Mouse (Mus musculus): ENCODE measurements around the gene Mkln1.
A peak's percentile ranks its signal among the peaks of the same experiment; 100 is the strongest.

Gene Mkln1

GRCm38 (mm10) chr6:31389716-31390115 lies 8.8 kb upstream of the Mkln1 start:
- TF ChIP-seq GATA4 (IDR thresholded peaks at IDR 0.05; ENCODE audit: insufficient replicate concordance, low read length): no peak

GRCm38 (mm10) chr6:31390243-31390981 lies 8.1 kb upstream of the Mkln1 start:
- TF ChIP-seq GATA4 (IDR thresholded peaks at IDR 0.05; ENCODE audit: insufficient replicate concordance, low read length): peak; percentile 98

GRCm38 (mm10) chr6:31392871-31393270 lies 5.7 kb upstream of the Mkln1 start:
- TF ChIP-seq GATA4 (IDR thresholded peaks at IDR 0.05; ENCODE audit: insufficient replicate concordance, low read length): no peak

GRCm38 (mm10) chr6:31396118-31396517 lies 2.4 kb upstream of the Mkln1 start:
- TF ChIP-seq GATA4 (IDR thresholded peaks at IDR 0.05; ENCODE audit: insufficient replicate concordance, low read length): peak; percentile 61; the same call in 1 of the 2 replicates

GRCm38 (mm10) chr6:31397308-31397707 lies 1.2 kb upstream of the Mkln1 start:
- TF ChIP-seq GATA4 (IDR thresholded peaks at IDR 0.05; ENCODE audit: insufficient replicate concordance, low read length): no peak

GRCm38 (mm10) chr6:31397775-31398430 lies 632 bp upstream of the Mkln1 start:
- TF ChIP-seq GATA4 (IDR thresholded peaks at IDR 0.05; ENCODE audit: insufficient replicate concordance, low read length): no peak

- TF ChIP-seq GATA4 (IDR thresholded peaks at IDR 0.05; ENCODE audit: insufficient replicate concordance, low read length): no peak
Observed at GRCm38 (mm10) chr6:31399206-31399549, 643 bp downstream of the Mkln1 start.

- no peak for TF ChIP-seq GATA4 (IDR thresholded peaks at IDR 0.05; ENCODE audit: insufficient replicate concordance, low read length)
Observed at GRCm38 (mm10) chr6:31399566-31399965, 1.0 kb downstream of the Mkln1 start.

GRCm38 (mm10) chr6:31411017-31411416 lies 12.5 kb downstream of the Mkln1 start:
- TF ChIP-seq GATA4 (IDR thresholded peaks at IDR 0.05; ENCODE audit: insufficient replicate concordance, low read length): no peak

- TF ChIP-seq GATA4 (IDR thresholded peaks at IDR 0.05; ENCODE audit: insufficient replicate concordance, low read length): no peak
Observed at GRCm38 (mm10) chr6:31412487-31412886, 14.0 kb downstream of the Mkln1 start.

GRCm38 (mm10) chr6:31413556-31413955 lies 15.0 kb downstream of the Mkln1 start:
- TF ChIP-seq GATA4 (IDR thresholded peaks at IDR 0.05; ENCODE audit: insufficient replicate concordance, low read length): no peak

- TF ChIP-seq GATA4 (IDR thresholded peaks at IDR 0.05; ENCODE audit: insufficient replicate concordance, low read length): no peak
Observed at GRCm38 (mm10) chr6:31414303-31414702, 15.8 kb downstream of the Mkln1 start.

GRCm38 (mm10) chr6:31425428-31425827 lies 26.9 kb downstream of the Mkln1 start:
- no peak for TF ChIP-seq GATA4 (IDR thresholded peaks at IDR 0.05; ENCODE audit: insufficient replicate concordance, low read length)

GRCm38 (mm10) chr6:31437264-31437663 lies 38.7 kb downstream of the Mkln1 start:
- no peak for TF ChIP-seq GATA4 (IDR thresholded peaks at IDR 0.05; ENCODE audit: insufficient replicate concordance, low read length)

- no peak for TF ChIP-seq GATA4 (IDR thresholded peaks at IDR 0.05; ENCODE audit: insufficient replicate concordance, low read length)
Observed at GRCm38 (mm10) chr6:31445258-31445657, 46.7 kb downstream of the Mkln1 start.

- TF ChIP-seq GATA4 (IDR thresholded peaks at IDR 0.05; ENCODE audit: insufficient replicate concordance, low read length): no peak
Observed at GRCm38 (mm10) chr6:31453735-31454134, 55.2 kb downstream of the Mkln1 start.

GRCm38 (mm10) chr6:31455376-31455775 lies 56.8 kb downstream of the Mkln1 start:
- no peak for TF ChIP-seq GATA4 (IDR thresholded peaks at IDR 0.05; ENCODE audit: insufficient replicate concordance, low read length)
